Mouse (Mus musculus) kidney, embryonic 16.5 days (tissue): ENCODE data around the gene Cfap43. TPM values are rescaled to one million over a fixed set of nuclear protein-coding genes. Genes with fewer than 3 reads are reported as not detected.

Experiments
- microRNA-seq: library from miRNA; unstranded; fragments of <30 nt; microRNA quantifications from one replicate; pipeline ENCODE4, GENCODE M21; 2016
- polyA plus RNA-seq: library from polyadenylated mRNA; unstranded; fragments of >200 nt; fragmentation: Nextera tagmentation; extraction: Ambion mirVana; gene quantifications from 2 replicates; pipeline ENCODE4 v1.2.1, GENCODE M21; 2015

Cfap43 gene
- polyA plus RNA-seq, 1 experiment from 2014 or later, result 0.05 TPM

Small RNA genes within 50 kb of the gene (microRNA-seq; reads per million reads assigned to microRNA genes)
- gene Gm22240 (0.47 reads per million), gene Mir8090 (not detected)

Other genes with a start within 250 kb of the Cfap43 start
- 0.32 and 0.84 TPM in 2 replicates for gene Col17a1, start 227.2 kb downstream of the Cfap43 start, polyA plus RNA-seq
- 219 and 228 TPM in 2 replicates for gene Sfr1, start 187.6 kb downstream of the Cfap43 start, polyA plus RNA-seq
- gene Gsto1, start 64.3 kb downstream of the Cfap43 start, polyA plus RNA-seq, result 130 and 134 TPM in 2 replicates
- gene Gsto2, start 53.8 kb downstream of the Cfap43 start, polyA plus RNA-seq, result 1.1 and 1.4 TPM in 2 replicates
- gene Itprip, start within 50 bp of the Cfap43 start, polyA plus RNA-seq, result 20.5 and 21.0 TPM in 2 replicates
- 0.06 TPM in 2 replicates for gene Cfap58, start 18.4 kb upstream of the Cfap43 start, polyA plus RNA-seq